Mouse (Mus musculus): Measurements from ENCODE around the gene Dst.

Dst gene

GRCm38 (mm10) chr1:34182406-34183249 is 274.6 kb downstream of the Dst start:
- Histone ChIP-seq H3K9me3 (ENCODE audit: low read length) (no peaks in the 10 kb centered on the region), H3K4me1 (replicated peaks; ENCODE audit: low read depth, low read length) (peaks cover 34% of the 10 kb centered on the region), H3K4me3 (replicated peaks; ENCODE audit: low read length) (no peak overlapping the region), H3K36me3 (ENCODE audit: insufficient read depth, low read length) (peaks cover 97% of the 10 kb centered on the region), H3K27me3 (ENCODE audit: insufficient read depth, low read length) (no peaks in the 10 kb centered on the region)
- TF ChIP-seq CTCF (conservative IDR thresholded peaks at IDR 0.05; ENCODE audit: low read length) (no peak), NANOG (IDR thresholded peaks at IDR 0.05; ENCODE audit: borderline replicate concordance, low read length) (no peak), POU5F1 (IDR thresholded peaks at IDR 0.05; ENCODE audit: borderline replicate concordance, low read length) (no peak)

- H3K4me3 ChIP-seq (replicated peaks; ENCODE audit: low read length) = no peak overlapping the region
- TF ChIP-seq CTCF (conservative IDR thresholded peaks at IDR 0.05; ENCODE audit: low read length) = no peak
- TF ChIP-seq POU5F1 (IDR thresholded peaks at IDR 0.05; ENCODE audit: borderline replicate concordance, low read length) = no peak
- H3K36me3 ChIP-seq (ENCODE audit: insufficient read depth, low read length) = peaks cover 97% of the 10 kb centered on the region
- no peaks in the 10 kb centered on the region for H3K27me3 ChIP-seq (ENCODE audit: insufficient read depth, low read length)
- no peaks in the 10 kb centered on the region for H3K9me3 ChIP-seq (ENCODE audit: low read length)
- H3K4me1 ChIP-seq (replicated peaks; ENCODE audit: low read depth, low read length) = peaks cover 29% of the 10 kb centered on the region
These were observed 275.4 kb downstream of the Dst start for GRCm38 (mm10) chr1:34183250-34183926.

GRCm38 (mm10) chr1:34184266-34184665 is 276.2 kb downstream of the Dst start:
- Histone ChIP-seq H3K36me3 (ENCODE audit: insufficient read depth, low read length) (peaks cover 97% of the 10 kb centered on the region), H3K9me3 (ENCODE audit: low read length) (no peaks in the 10 kb centered on the region), H3K4me3 (replicated peaks; ENCODE audit: low read length) (no peak overlapping the region), H3K27me3 (ENCODE audit: insufficient read depth, low read length) (no peaks in the 10 kb centered on the region), H3K4me1 (replicated peaks; ENCODE audit: low read depth, low read length) (peaks cover 20% of the 10 kb centered on the region)
- TF ChIP-seq NANOG (IDR thresholded peaks at IDR 0.05; ENCODE audit: borderline replicate concordance, low read length) (no peak), POU5F1 (IDR thresholded peaks at IDR 0.05; ENCODE audit: borderline replicate concordance, low read length) (no peak), CTCF (conservative IDR thresholded peaks at IDR 0.05; ENCODE audit: low read length) (no peak)

GRCm38 (mm10) chr1:34186033-34186432 is 278.0 kb downstream of the Dst start:
- Histone ChIP-seq H3K4me3 (replicated peaks; ENCODE audit: low read length) (no peak overlapping the region), H3K4me1 (replicated peaks; ENCODE audit: low read depth, low read length) (peaks cover 11% of the 10 kb centered on the region), H3K9me3 (ENCODE audit: low read length) (no peaks in the 10 kb centered on the region), H3K36me3 (ENCODE audit: insufficient read depth, low read length) (peaks cover 97% of the 10 kb centered on the region), H3K27me3 (ENCODE audit: insufficient read depth, low read length) (no peaks in the 10 kb centered on the region)
- no peak for TF ChIP-seq POU5F1 (IDR thresholded peaks at IDR 0.05; ENCODE audit: borderline replicate concordance, low read length)
- no peak for TF ChIP-seq NANOG (IDR thresholded peaks at IDR 0.05; ENCODE audit: borderline replicate concordance, low read length)
- TF ChIP-seq CTCF (conservative IDR thresholded peaks at IDR 0.05; ENCODE audit: low read length) = no peak

GRCm38 (mm10) chr1:34187501-34187900 is 279.5 kb downstream of the Dst start:
- peaks cover 97% of the 10 kb centered on the region for H3K36me3 ChIP-seq (ENCODE audit: insufficient read depth, low read length)
- no peaks in the 10 kb centered on the region for H3K27me3 ChIP-seq (ENCODE audit: insufficient read depth, low read length)
- peaks cover 16% of the 10 kb centered on the region for H3K4me1 ChIP-seq (replicated peaks; ENCODE audit: low read depth, low read length)
- H3K4me3 ChIP-seq (replicated peaks; ENCODE audit: low read length) = no peak overlapping the region
- TF ChIP-seq CTCF (conservative IDR thresholded peaks at IDR 0.05; ENCODE audit: low read length) = no peak
- H3K9me3 ChIP-seq (ENCODE audit: low read length) = no peaks in the 10 kb centered on the region

GRCm38 (mm10) chr1:34188721-34189236 is 280.8 kb downstream of the Dst start:
- H3K36me3 ChIP-seq (ENCODE audit: insufficient read depth, low read length) = peaks cover 97% of the 10 kb centered on the region
- H3K4me1 ChIP-seq (replicated peaks; ENCODE audit: low read depth, low read length) = peaks cover 18% of the 10 kb centered on the region
- H3K4me3 ChIP-seq (replicated peaks; ENCODE audit: low read length) = no peak overlapping the region
- TF ChIP-seq NANOG (IDR thresholded peaks at IDR 0.05; ENCODE audit: borderline replicate concordance, low read length) (no peak), CTCF (conservative IDR thresholded peaks at IDR 0.05; ENCODE audit: low read length) (no peak), POU5F1 (IDR thresholded peaks at IDR 0.05; ENCODE audit: borderline replicate concordance, low read length) (no peak)
- no peaks in the 10 kb centered on the region for H3K9me3 ChIP-seq (ENCODE audit: low read length)
- no peaks in the 10 kb centered on the region for H3K27me3 ChIP-seq (ENCODE audit: insufficient read depth, low read length)

- Histone ChIP-seq H3K36me3 (ENCODE audit: insufficient read depth, low read length) (peaks cover 97% of the 10 kb centered on the region), H3K4me3 (replicated peaks; ENCODE audit: low read length) (no peak overlapping the region)
- TF ChIP-seq NANOG (IDR thresholded peaks at IDR 0.05; ENCODE audit: borderline replicate concordance, low read length) (no peak), CTCF (conservative IDR thresholded peaks at IDR 0.05; ENCODE audit: low read length) (no peak), POU5F1 (IDR thresholded peaks at IDR 0.05; ENCODE audit: borderline replicate concordance, low read length) (no peak)
These were observed 281.3 kb downstream of the Dst start for GRCm38 (mm10) chr1:34189318-34189717.

GRCm38 (mm10) chr1:34189970-34190369 is 281.9 kb downstream of the Dst start:
- H3K36me3 ChIP-seq (ENCODE audit: insufficient read depth, low read length) = peaks cover 97% of the 10 kb centered on the region
- peaks cover 18% of the 10 kb centered on the region for H3K4me1 ChIP-seq (replicated peaks; ENCODE audit: low read depth, low read length)
- TF ChIP-seq CTCF (conservative IDR thresholded peaks at IDR 0.05; ENCODE audit: low read length) (peak; percentile 90), NANOG (IDR thresholded peaks at IDR 0.05; ENCODE audit: borderline replicate concordance, low read length) (no peak), POU5F1 (IDR thresholded peaks at IDR 0.05; ENCODE audit: borderline replicate concordance, low read length) (no peak)
- H3K27me3 ChIP-seq (ENCODE audit: insufficient read depth, low read length) = no peaks in the 10 kb centered on the region
- no peaks in the 10 kb centered on the region for H3K9me3 ChIP-seq (ENCODE audit: low read length)
- H3K4me3 ChIP-seq (replicated peaks; ENCODE audit: low read length) = no peak overlapping the region

More at GRCm38 (mm10) chr1:34189318-34189717, 281.3 kb downstream of the Dst start:
- Histone ChIP-seq H3K4me1 (replicated peaks; ENCODE audit: low read depth, low read length) (peaks cover 18% of the 10 kb centered on the region), H3K9me3 (ENCODE audit: low read length) (no peaks in the 10 kb centered on the region), H3K27me3 (ENCODE audit: insufficient read depth, low read length) (no peaks in the 10 kb centered on the region)

Measured in E14TG2a.4 (cell line).